Mouse (Mus musculus) heart, adult 10 weeks (tissue): ENCODE measurements around the gene Cpsf6. TPM values are rescaled to one million over a fixed set of nuclear protein-coding genes. Genes with fewer than 3 reads are reported as not detected.

Experiments used
- polyA plus RNA-seq: library from polyadenylated mRNA; stranded (reverse); fragments of 350-450 nt; fragmentation: Illumina TruSeq; extraction: RNeasy Lipid Tissue Mini Kit (QIAGEN cat#74804); gene quantifications from one replicate; pipeline ENCODE4 v1.2.3, GENCODE M21; 2014; ENCODE audit warnings: low read depth, low replicate concordance

Cpsf6 gene
- polyA plus RNA-seq, result 22.6 TPM

GRCm38 (mm10) chr10:117379908-117380307 is at the start of gene Cpsf6:
Cpsf6 (minus strand) TSS chr10:117380015.

Other genes with a start within 250 kb of the Cpsf6 start
- gene Frs2, start 231.5 kb downstream of the Cpsf6 start, polyA plus RNA-seq, result 17.4 TPM
- gene Yeats4, start 155.5 kb downstream of the Cpsf6 start, polyA plus RNA-seq, result 27.4 TPM
- gene 9530003J23Rik, start 141.3 kb downstream of the Cpsf6 start, polyA plus RNA-seq, result not detected
- gene Lyz2, start 97.7 kb downstream of the Cpsf6 start, polyA plus RNA-seq, result 250 TPM
- gene Lyz1, start 87.1 kb downstream of the Cpsf6 start, polyA plus RNA-seq, result 3.1 TPM
- gene Cpm, start 249.5 kb upstream of the Cpsf6 start, polyA plus RNA-seq, result 3.2 TPM